Mouse (Mus musculus) CD4-positive, CD25-positive, alpha-beta regulatory T cell, adult 2 months (primary cell): ENCODE measurements at regions not wholly inside any gene's neighbourhood (a gene's known extent, or its start where the extent isn't known, plus 50 kb on each side); places are given as distances from the start of the nearest gene placed in this dataset.
A peak's percentile ranks its signal among the peaks of the same experiment; 100 is the strongest.

ENCODE experiments used
- DNase-seq: peaks from one replicate; pipeline ENCODE4 v3.0.0-alpha.2; 2012; ENCODE audit warnings: low read depth, low spot score

- DNase-seq: no peak
Measured at GRCm38 (mm10) chr14:17347286-17347685, 312.8 kb upstream of the Thrb start.

- DNase-seq: no peak
Measured at GRCm38 (mm10) chr14:17352324-17353037, 307.6 kb upstream of the Thrb start.

GRCm38 (mm10) chr14:17361910-17362309, 298.2 kb upstream of the Thrb start:
- DNase-seq: no peak

DNA sequence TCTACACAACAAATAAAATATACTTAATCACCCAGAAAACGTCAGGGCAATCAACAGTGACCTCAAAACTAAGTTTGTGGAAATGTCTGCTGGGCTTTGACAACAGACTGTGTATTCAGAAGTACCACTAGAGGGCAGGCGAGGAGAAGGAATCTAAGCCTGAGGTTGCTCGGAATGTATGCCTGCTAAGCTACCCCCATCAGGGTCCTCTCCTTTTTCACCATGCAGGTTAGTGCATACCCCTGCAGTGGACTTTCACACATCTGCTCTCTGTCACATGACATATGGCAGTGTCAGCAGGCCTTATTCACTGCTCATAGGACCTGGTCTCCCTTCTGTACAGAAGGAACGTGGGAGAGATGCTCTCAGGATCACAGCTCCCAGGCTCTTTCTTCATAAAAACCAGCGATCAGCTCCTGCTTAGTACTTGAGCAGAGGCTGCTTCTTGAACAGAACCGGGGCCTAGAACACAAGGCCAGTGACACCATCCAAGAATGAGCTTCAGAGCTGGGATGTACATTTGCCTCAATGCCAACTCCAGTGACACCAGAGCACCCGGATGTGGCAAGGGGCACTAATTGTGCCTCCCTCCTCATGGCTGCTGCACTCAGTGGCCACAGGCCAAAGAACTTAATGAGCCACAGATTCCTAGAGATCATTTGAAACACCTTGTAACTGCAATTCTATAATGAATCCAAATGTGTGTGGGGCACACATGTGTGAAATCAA, 257.1 kb upstream of the Thrb start:
- DNase-seq: peak; percentile 74

GRCm38 (mm10) chr14:17405551-17406336, 254.3 kb upstream of the Thrb start:
- DNase-seq: peak; percentile 68

DNA sequence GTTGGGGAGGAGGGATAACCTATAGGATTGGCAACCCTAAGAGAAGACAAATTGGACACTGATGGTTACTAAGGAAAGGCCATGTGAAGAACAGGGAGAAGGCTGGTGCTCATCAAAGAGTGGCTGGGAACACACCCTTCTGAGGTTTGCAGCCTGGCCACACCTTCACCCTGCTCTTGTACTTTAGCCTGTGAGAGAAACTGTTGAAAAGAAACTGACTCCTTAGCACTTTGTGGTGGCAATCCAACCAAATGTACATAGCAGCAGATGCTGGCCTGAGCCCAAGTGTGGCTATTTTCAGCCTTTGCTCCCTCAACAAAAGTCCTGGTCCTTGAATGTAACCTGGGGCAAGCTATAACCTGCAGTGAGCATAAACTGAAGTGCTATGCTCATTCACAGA, 253.2 kb upstream of the Thrb start:
- DNase-seq: no peak

GRCm38 (mm10) chr14:17408343-17408742, 251.7 kb upstream of the Thrb start:
- DNase-seq: no peak

DNA sequence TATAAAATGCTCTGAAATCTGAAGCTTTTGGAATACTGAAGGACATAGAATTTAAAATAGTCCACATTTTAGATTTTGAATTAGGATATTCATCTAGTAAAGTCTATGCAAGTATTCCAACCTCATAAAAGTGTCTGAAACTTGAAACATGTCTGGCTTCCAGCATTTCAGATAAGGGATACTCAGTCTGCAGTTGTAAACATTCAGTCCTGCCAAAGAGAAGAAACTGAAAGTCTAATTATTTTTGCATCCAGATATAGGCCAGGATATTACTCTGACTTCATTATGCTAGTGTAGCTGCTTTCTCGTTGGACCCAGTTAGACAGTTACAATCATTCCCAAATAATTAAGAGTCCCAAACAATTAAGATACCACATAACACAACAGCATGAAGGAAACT, 251.2 kb upstream of the Thrb start:
- no peak for DNase-seq

DNA sequence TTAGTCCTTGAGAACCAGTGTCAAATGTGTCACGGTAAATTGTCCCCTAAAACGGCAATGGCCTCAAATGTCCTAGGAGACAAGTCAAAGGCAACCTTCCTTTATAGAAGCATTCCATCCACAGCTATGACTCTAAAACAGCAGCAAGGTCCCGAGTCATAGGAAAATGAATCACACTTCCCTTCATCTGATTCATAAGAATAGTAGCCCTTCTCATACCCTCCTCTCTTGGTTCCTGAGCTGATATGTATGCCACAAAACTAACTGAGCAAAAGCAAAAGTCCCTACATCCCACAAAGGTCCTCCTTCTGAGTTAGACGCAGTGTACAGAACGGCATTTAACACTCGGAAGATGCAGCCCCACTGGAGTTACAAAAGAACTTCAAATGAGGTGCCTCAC, 250.6 kb upstream of the Thrb start:
- no peak for DNase-seq

GRCm38 (mm10) chr14:17410752-17411151, 249.3 kb upstream of the Thrb start:
- DNase-seq: no peak

GRCm38 (mm10) chr14:17411299-17411698, 248.8 kb upstream of the Thrb start:
- no peak for DNase-seq

- peak; percentile 10 for DNase-seq
Measured at GRCm38 (mm10) chr14:17414246-17414888, 245.7 kb upstream of the Thrb start.

DNA sequence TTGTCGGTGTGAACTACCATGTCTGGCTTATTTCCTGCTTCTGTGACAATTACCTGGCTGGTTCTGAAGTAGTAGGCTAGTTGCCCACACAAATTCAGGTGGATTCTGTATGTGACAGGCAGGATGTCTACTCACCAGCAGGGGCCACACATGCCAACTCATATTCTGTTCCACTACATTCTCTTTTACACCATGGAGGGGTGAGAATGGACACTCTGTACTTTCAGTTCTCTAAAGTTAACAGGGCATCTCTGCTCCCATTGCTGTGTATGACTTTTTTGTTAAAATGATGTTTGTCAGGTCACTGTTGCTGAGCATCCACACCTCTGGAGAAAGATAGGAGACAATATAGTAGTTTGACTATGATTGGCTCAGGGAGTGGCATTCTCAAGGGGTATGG, 232.3 kb upstream of the Thrb start:
- no peak for DNase-seq

DNA sequence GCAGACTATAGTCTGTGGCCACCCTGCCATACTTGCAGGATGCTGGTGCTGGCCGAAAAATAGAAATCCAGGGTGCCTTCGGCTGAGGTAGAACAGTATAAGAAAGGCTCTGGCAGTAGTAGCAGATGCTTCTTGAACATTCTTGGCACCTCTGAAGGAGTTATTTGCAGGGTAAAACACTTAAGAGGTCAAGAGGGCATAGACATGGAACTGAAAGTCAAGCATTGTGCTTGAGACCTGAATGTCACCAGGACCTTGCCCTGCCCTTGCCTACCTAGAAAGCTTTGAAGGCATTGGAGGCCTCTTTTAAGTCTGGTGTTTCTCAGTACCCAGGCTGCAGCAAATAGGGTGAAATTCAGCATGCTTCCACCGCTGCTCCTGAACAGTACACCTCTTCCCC, 230.9 kb upstream of the Thrb start:
- DNase-seq: no peak

DNA sequence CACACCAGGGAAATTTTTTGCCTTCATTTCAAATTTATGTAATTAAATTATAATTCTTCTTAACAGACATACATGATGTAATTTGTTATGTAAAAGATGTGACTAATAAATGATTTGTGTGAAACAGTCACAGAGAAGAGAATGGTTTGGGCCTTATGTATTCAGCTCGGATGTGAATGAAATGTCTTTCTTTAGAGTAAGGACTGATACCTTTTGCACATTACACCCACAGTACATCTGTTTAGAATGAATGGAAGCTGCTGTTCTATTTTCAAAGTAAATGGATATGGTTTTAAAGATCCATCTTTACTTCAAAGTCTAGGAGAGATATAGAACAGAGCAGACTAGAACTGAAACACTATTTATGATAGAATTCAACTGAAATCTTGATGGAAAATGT, 226.7 kb upstream of the Thrb start:
- no peak for DNase-seq

- no peak for DNase-seq
Measured at GRCm38 (mm10) chr14:17457946-17458345, 202.1 kb upstream of the Thrb start.

GRCm38 (mm10) chr14:17478963-17479362, 181.1 kb upstream of the Thrb start:
- DNase-seq: no peak

- DNase-seq: no peak
Measured at GRCm38 (mm10) chr14:17484866-17485265, 175.2 kb upstream of the Thrb start.

GRCm38 (mm10) chr14:17513756-17514155, 146.3 kb upstream of the Thrb start:
- no peak for DNase-seq

DNA sequence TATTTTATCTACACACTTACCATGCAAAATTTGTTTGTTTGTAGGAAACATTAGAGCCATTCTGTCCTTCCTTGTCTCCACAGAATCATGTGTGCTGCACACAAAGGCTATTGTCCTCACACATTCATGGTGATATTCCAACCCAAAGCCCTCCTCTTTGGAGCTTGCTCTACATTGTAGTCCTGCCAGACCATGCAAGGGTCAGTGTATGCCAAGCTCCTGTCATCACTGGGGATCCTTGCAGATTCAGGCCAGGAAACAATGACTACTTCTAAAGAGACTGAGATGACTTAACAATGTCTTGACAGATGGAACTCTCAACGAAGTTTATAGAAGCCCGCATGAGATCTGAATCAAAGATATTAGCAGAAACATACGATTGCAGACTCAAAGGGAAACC, 137.4 kb upstream of the Thrb start:
- DNase-seq: no peak

- no peak for DNase-seq
Measured at GRCm38 (mm10) chr14:17523916-17524315, 136.1 kb upstream of the Thrb start.

- DNase-seq: no peak
Measured at GRCm38 (mm10) chr14:17539322-17539721, 120.7 kb upstream of the Thrb start.
